Mouse (Mus musculus) testis, adult 2 months (tissue): ENCODE results near the gene Clnk.

Experiments used
- CTCF ChIP-seq: fragments of 200-500 bp; IDR thresholded peaks from 2 replicates; pipeline ENCODE4 v1.5.1; 2012; ENCODE audit warnings: low read depth, mild to moderate bottlenecking, inconsistent platforms, low read length, moderate library complexity; ENCODE audit not compliant: control insufficient read depth, insufficient read depth, insufficient replicate concordance
- POLR2A ChIP-seq: fragments of 200-500 bp; IDR thresholded peaks from 2 replicates; pipeline ENCODE4 v1.6.1; 2012; ENCODE audit warnings: low read depth, mild to moderate bottlenecking, inconsistent platforms, low read length, moderate library complexity; ENCODE audit not compliant: control insufficient read depth

GRCm38 (mm10) chr5:38687694-38688093, 188.9 kb downstream of the Clnk start:
- TF ChIP-seq CTCF (no peak), POLR2A (no peak)
